Mouse (Mus musculus) fibroblast of lung, adult 2 months (primary cell): ENCODE results near the gene Cd82.

ENCODE experiments used
- DNase-seq: peaks from one replicate; pipeline ENCODE4 v3.0.0-alpha.2; 2011; ENCODE audit warnings: low read depth

Cd82 gene

GRCm38 (mm10) chr2:93414163-93414562 lies 48.8 kb downstream of the Cd82 start:
- DNase-seq, result no peak

- DNase-seq, result no peak
Observed at GRCm38 (mm10) chr2:93413367-93414014, 49.4 kb downstream of the Cd82 start.

GRCm38 (mm10) chr2:93412101-93412500 lies 50.8 kb downstream of the Cd82 start:
- no peak for DNase-seq

DNA sequence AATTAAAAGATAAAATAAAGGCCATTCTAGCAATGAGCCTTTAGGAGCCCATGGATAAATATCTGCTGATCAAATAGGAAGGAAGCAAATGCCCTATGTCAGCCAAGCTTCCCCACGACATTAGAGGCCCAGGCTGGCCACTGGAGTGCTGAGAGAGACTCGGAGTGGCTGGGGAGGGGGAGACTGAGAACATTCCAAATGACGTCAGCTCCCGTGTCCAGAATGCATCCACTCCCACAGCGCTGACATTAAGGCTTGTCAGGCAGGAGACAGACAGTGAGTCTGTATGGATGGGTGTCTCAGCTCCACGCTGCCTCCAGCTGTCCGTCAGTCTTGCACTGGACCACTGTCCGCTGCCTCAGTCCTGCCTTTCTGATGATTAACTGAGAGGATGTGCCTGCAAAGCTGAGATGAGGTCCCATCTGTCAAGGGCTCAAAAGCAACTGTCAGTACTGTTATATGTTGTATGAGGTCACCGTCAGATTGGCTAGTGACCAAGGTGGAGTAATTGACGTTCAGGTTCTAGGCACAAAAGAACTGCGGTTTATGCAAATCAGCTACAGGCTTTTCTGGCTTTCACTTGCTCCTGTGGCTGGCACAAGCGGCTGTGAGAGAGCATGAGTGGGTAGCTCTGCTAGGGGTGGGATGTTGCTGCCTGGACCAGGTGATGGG lies 51.9 kb downstream of the Cd82 start:
- no peak for DNase-seq

GRCm38 (mm10) chr2:93405017-93405425 lies 57.9 kb downstream of the Cd82 start:
- no peak for DNase-seq

DNA sequence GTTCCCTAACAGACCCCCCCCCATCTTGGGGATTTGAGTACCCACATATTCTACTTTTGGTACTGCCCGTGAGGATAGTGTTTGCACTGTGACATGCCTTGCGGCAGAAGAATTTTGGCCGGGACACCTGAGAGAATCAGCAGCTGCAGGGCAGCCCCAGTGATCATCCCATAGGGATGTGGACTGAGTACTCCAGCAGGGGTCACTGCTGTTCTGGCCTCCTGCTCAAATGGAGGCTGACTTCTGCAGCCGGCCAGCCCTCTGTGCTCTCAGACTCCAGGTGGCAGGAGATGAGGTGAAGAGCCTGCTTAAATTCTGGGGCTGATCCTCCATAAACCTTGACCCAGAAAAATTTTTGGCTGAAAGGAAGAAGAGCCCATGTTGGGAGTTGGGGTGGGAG lies 58.8 kb downstream of the Cd82 start:
- no peak for DNase-seq

DNA sequence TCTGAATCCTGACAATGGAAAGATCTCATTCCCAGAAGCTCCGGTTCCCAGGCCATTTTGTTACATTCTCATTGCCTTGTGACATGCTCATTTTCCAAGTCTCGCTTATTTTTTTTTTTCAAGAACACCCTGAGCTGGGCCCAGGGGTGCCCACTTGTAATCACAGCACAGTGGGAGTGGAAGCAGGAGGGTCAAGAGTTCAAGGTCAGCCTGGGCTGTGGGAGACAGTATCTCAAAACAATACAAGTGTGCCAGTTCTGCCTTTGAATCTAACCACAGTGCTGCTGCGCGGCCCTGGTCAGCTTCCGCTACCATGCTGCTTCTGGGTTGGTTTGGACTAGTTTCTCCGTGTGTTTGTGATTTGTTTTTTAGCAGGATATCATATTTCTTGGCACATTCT lies 59.7 kb downstream of the Cd82 start:
- no peak for DNase-seq

- DNase-seq, result no peak
Observed at GRCm38 (mm10) chr2:93391198-93391597, 71.7 kb downstream of the Cd82 start.

- DNase-seq, result no peak
Observed at GRCm38 (mm10) chr2:93390170-93390926, 72.6 kb downstream of the Cd82 start.

DNA sequence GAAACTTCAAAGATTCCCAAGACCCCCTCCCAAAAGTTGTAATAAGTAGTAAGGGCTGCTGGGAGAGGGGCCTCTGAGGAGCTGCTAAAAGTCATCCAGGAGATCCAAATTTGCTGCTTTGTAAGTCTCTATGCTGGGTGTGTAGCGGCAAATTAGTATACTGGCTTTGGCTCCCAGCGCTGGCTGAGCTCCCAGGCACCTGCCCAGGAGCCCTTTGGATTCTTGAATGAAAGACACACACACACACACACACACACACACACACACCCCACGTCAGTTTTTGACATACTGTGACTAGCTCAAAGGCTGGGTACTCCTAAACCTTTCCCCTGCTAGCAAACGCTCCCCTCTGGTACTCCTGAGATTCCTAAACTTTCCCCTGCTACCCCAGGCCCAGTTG lies 76.0 kb downstream of the Cd82 start:
- no peak for DNase-seq

DNA sequence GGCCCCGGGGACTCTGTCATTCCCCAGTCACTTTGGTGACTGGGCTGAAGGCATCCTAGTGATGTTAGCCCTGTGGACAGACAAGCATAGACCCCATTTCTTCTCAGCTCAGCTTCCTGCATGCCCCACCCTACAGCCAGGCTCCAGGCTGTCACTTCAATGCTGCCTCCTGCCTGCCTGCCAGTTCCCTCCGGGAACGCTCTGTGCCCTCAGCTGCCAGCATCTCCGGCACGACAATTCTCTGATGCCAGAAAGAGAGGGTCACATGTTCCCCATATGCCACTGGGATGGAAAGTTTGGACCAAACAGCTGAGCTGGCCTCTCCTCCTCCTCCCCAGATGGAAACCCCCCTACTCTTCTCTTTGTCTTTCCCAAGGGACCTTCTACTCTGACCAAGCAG lies 79.1 kb downstream of the Cd82 start:
- DNase-seq, result no peak

GRCm38 (mm10) chr2:93380680-93381089 lies 82.3 kb downstream of the Cd82 start:
- no peak for DNase-seq

DNA sequence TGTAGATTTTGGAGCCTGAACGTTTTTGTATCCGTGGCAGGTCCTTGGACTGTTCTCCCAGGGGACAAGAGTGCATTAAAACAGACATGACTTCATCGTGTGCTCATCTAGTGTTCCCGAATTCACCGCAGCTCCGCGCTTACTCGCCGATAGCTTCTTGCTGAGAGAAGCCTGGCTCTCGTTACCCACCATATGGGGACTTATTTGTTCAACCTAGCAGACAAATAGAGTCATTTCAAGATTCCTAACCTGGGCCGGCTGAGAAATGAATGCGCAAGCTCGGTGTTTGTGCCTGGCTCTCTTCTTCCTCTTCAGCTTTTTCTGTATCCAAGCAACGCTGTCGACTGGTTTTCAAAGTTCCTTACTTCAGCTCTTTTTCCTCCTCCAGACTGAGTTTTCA lies 85.1 kb downstream of the Cd82 start:
- DNase-seq, result no peak

- no peak for DNase-seq
Observed at GRCm38 (mm10) chr2:93377157-93377556, 85.8 kb downstream of the Cd82 start.

DNA sequence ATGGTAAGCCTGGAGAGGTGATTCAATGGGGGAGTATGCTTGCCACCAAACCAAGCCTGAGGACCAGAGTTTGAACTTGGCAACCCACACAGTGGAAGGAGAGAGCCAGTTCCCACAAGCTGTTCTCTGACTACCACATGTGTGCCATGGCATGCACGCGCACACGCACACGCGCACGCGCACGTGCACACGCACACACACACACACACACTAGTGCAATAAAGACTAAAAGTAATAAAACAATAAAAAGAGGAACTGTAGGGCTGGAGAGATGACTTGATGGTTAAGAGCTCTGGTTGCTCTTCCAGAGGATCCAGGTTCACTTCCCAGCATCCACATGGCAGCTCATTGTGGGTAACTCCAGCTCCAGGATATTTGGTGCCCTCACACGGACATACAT lies 90.1 kb downstream of the Cd82 start:
- no peak for DNase-seq

DNA sequence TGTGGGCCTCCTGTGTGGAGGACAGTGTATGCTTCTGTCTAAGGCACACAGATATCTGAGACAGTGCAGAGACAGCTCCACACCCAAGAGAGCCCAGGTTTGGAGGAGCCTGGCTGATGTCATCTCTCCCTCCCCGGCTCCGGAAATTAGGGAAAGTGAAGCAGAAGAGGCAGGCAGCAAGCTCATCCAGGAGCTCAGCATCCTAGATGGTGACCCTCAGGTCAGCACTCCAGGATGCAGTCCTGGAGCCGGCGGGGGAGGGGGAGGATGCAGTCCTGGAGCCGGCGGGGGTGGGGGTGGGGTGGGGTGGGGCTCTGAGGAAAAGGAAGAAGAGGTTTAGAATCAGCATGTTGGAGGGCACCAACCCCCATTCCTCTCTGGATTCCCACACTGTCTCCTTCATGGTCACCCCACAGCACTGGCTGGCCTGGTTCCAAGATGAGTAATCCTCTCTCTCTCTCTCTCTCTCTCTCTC lies 90.8 kb downstream of the Cd82 start:
- DNase-seq, result no peak
